Mouse (Mus musculus): Measurements from ENCODE around the gene Frrs1l. TPM values are rescaled to one million over a fixed set of nuclear protein-coding genes. Genes with fewer than 3 reads are reported as not detected.

The Frrs1l gene
- polyA plus RNA-seq (2012), result 0.01 TPM in 1 of 2 replicates, not detected in the other

DNA sequence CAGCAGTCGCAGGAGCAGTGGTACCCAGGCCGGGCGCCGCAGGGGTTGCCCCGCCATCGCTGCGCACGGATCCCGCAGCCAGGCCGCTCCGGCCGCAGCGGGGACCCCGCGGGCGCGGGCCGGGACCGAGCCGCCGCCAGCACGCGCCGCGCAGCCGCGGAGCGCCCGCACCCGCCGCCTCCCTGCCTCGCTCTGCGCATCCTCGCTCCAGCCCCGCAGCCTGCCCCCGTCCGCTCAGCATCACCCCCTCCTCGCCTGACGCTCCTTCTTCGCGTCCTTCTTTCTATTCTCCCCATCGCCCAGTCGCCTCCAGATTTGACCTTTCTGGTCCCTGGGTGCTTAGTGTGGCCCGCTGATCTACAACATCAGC, at the start of gene Frrs1l:
Gene Frrs1l (minus strand): TSS at position 177 of the 370 bp plus-strand sequence.
- Histone ChIP-seq H3K4me3 (replicated peaks) (no peak within 1 kb of the TSS), H3K27me3 (ENCODE audit: control insufficient read depth) (peaks cover 39% of the 10 kb centered on the region), H3K36me3 (ENCODE audit: control insufficient read depth) (no peaks in the 10 kb centered on the region), H3K4me1 (ENCODE audit: control insufficient read depth) (no peaks in the 10 kb centered on the region), H3K9me3 (ENCODE audit: control insufficient read depth, low read length) (no peaks in the 10 kb centered on the region)
- TF ChIP-seq TAL1 (IDR thresholded peaks at IDR 0.05; ENCODE audit: low read length) (no peak), GATA1 (IDR thresholded peaks at IDR 0.05; ENCODE audit: low read length) (no peak)

- no peaks in the 10 kb centered on the region for H3K9me3 ChIP-seq (ENCODE audit: control insufficient read depth, low read length)
- TF ChIP-seq TAL1 (IDR thresholded peaks at IDR 0.05; ENCODE audit: low read length) (no peak), GATA1 (IDR thresholded peaks at IDR 0.05; ENCODE audit: low read length) (no peak)
These were observed 49.2 kb upstream of the Frrs1l start for GRCm38 (mm10) chr4:57039127-57040031.

DNA sequence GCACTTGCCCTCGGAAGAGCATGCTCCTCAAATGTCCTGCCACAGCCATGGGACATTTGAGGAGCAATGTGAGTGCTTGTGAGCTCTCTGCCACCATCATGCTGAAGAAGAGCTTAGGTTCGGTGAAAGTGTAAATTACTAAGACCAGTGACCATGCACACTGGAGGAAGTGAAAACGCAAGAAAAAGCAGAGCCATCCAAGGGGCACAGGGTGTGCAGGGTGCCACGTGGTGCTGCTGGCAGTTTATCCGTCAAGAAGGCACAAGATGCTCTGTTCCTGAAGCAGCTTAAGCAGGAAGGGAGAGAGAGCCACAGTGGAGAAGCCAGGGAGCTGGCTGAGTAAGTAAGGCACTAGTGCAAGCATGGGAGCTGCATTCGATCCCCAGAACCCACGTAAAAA, 47.4 kb upstream of the Frrs1l start:
- Histone ChIP-seq H3K36me3 (ENCODE audit: control insufficient read depth) (no peaks in the 10 kb centered on the region), H3K9me3 (ENCODE audit: control insufficient read depth, low read length) (no peaks in the 10 kb centered on the region), H3K4me3 (replicated peaks) (no peak overlapping the region), H3K4me1 (ENCODE audit: control insufficient read depth) (no peaks in the 10 kb centered on the region), H3K27me3 (ENCODE audit: control insufficient read depth) (no peaks in the 10 kb centered on the region)
- no peak for TF ChIP-seq TAL1 (IDR thresholded peaks at IDR 0.05; ENCODE audit: low read length)
- TF ChIP-seq GATA1 (IDR thresholded peaks at IDR 0.05; ENCODE audit: low read length), result no peak

More at GRCm38 (mm10) chr4:57039127-57040031, 49.2 kb upstream of the Frrs1l start:
- Histone ChIP-seq H3K4me3 (replicated peaks) (no peak overlapping the region), H3K27me3 (ENCODE audit: control insufficient read depth) (no peaks in the 10 kb centered on the region), H3K36me3 (ENCODE audit: control insufficient read depth) (no peaks in the 10 kb centered on the region), H3K4me1 (ENCODE audit: control insufficient read depth) (no peaks in the 10 kb centered on the region)

DNA sequence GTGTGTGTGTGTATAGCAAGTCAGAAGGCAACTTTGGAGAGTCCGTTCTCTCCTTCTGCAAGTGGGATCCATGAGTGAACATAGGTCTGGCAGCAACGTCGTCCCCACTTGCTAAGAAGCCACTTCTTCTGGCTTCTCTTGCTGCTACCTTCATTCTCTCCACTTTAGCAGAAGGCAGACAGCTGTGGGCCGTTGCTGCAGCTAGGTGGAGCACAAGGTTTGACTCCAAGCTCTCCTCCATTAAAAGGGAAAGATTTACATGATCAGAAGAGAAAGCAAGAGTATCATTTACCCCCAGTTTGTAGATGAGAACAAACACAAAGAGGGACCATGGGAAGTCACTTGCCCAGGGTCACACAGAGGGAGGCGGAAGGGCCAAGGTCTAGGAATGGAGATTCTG, 44.0 kb upstream of the Frrs1l start:
- TF ChIP-seq GATA1 (IDR thresholded peaks at IDR 0.05; ENCODE audit: low read length) (no peak), TAL1 (IDR thresholded peaks at IDR 0.05; ENCODE audit: low read length) (no peak)

GRCm38 (mm10) chr4:57031440-57031839, 41.2 kb upstream of the Frrs1l start:
- Histone ChIP-seq H3K4me1 (ENCODE audit: control insufficient read depth) (no peaks in the 10 kb centered on the region), H3K27me3 (ENCODE audit: control insufficient read depth) (no peaks in the 10 kb centered on the region), H3K36me3 (ENCODE audit: control insufficient read depth) (no peaks in the 10 kb centered on the region), H3K9me3 (ENCODE audit: control insufficient read depth, low read length) (no peaks in the 10 kb centered on the region), H3K4me3 (replicated peaks) (no peak overlapping the region)
- TF ChIP-seq GATA1 (IDR thresholded peaks at IDR 0.05; ENCODE audit: low read length), result no peak
- TF ChIP-seq TAL1 (IDR thresholded peaks at IDR 0.05; ENCODE audit: low read length), result no peak

More for the DNA sequence above, 44.0 kb upstream of the Frrs1l start:
- H3K9me3 ChIP-seq (ENCODE audit: control insufficient read depth, low read length), result no peaks in the 10 kb centered on the region
- H3K36me3 ChIP-seq (ENCODE audit: control insufficient read depth), result no peaks in the 10 kb centered on the region
- no peak overlapping the region for H3K4me3 ChIP-seq (replicated peaks)
- H3K27me3 ChIP-seq (ENCODE audit: control insufficient read depth), result no peaks in the 10 kb centered on the region
- H3K4me1 ChIP-seq (ENCODE audit: control insufficient read depth), result no peaks in the 10 kb centered on the region

DNA sequence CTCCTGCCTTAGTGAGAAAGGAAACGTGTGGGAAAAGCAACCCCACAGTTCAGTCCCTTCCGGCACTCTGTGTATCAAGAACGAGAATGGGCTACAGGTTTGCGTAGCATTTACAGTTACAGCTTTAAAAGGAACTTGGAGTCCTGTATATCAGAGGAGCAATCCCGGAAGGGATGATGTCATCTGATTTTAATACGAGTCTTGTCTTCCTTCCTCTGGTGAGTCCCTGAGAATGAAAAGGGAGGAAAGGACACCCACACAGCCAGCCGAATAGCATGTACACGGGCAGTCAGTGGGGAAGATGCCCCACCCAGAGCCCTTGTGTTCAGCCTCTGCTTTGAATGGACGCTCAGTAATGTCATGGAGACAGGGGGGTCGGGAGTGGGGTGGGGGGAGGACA, 37.8 kb upstream of the Frrs1l start:
- TF ChIP-seq GATA1 (IDR thresholded peaks at IDR 0.05; ENCODE audit: low read length) (no peak), TAL1 (IDR thresholded peaks at IDR 0.05; ENCODE audit: low read length) (no peak)
- Histone ChIP-seq H3K9me3 (ENCODE audit: control insufficient read depth, low read length) (no peaks in the 10 kb centered on the region), H3K4me1 (ENCODE audit: control insufficient read depth) (no peaks in the 10 kb centered on the region)

GRCm38 (mm10) chr4:57023527-57023926, 33.3 kb upstream of the Frrs1l start:
- TF ChIP-seq TAL1 (IDR thresholded peaks at IDR 0.05; ENCODE audit: low read length) (no peak), GATA1 (IDR thresholded peaks at IDR 0.05; ENCODE audit: low read length) (no peak)
- no peaks in the 10 kb centered on the region for H3K36me3 ChIP-seq (ENCODE audit: control insufficient read depth)
- H3K4me3 ChIP-seq (replicated peaks), result no peak overlapping the region
- no peaks in the 10 kb centered on the region for H3K27me3 ChIP-seq (ENCODE audit: control insufficient read depth)
- H3K4me1 ChIP-seq (ENCODE audit: control insufficient read depth), result no peaks in the 10 kb centered on the region
- no peaks in the 10 kb centered on the region for H3K9me3 ChIP-seq (ENCODE audit: control insufficient read depth, low read length)

More for the DNA sequence above, 37.8 kb upstream of the Frrs1l start:
- H3K4me3 ChIP-seq (replicated peaks), result no peak overlapping the region
- no peaks in the 10 kb centered on the region for H3K27me3 ChIP-seq (ENCODE audit: control insufficient read depth)
- H3K36me3 ChIP-seq (ENCODE audit: control insufficient read depth), result no peaks in the 10 kb centered on the region

GRCm38 (mm10) chr4:57021288-57021687, 31.1 kb upstream of the Frrs1l start:
- no peaks in the 10 kb centered on the region for H3K36me3 ChIP-seq (ENCODE audit: control insufficient read depth)
- TF ChIP-seq GATA1 (IDR thresholded peaks at IDR 0.05; ENCODE audit: low read length), result no peak
- no peak for TF ChIP-seq TAL1 (IDR thresholded peaks at IDR 0.05; ENCODE audit: low read length)
- H3K27me3 ChIP-seq (ENCODE audit: control insufficient read depth), result no peaks in the 10 kb centered on the region
- no peaks in the 10 kb centered on the region for H3K4me1 ChIP-seq (ENCODE audit: control insufficient read depth)
- no peaks in the 10 kb centered on the region for H3K9me3 ChIP-seq (ENCODE audit: control insufficient read depth, low read length)
- H3K4me3 ChIP-seq (replicated peaks), result no peak overlapping the region

GRCm38 (mm10) chr4:57017229-57017628, 27.0 kb upstream of the Frrs1l start:
- no peaks in the 10 kb centered on the region for H3K27me3 ChIP-seq (ENCODE audit: control insufficient read depth)
- TF ChIP-seq TAL1 (IDR thresholded peaks at IDR 0.05; ENCODE audit: low read length), result no peak
- TF ChIP-seq GATA1 (IDR thresholded peaks at IDR 0.05; ENCODE audit: low read length), result no peak

More at GRCm38 (mm10) chr4:57017229-57017628, 27.0 kb upstream of the Frrs1l start:
- H3K4me1 ChIP-seq (ENCODE audit: control insufficient read depth), result no peaks in the 10 kb centered on the region
- no peak overlapping the region for H3K4me3 ChIP-seq (replicated peaks)
- H3K9me3 ChIP-seq (ENCODE audit: control insufficient read depth, low read length), result no peaks in the 10 kb centered on the region
- no peaks in the 10 kb centered on the region for H3K36me3 ChIP-seq (ENCODE audit: control insufficient read depth)
